Mouse (Mus musculus) adrenal gland, postnatal 10 days (tissue): ENCODE measurements around the gene Slc11a1. TPM values are rescaled to one million over a fixed set of nuclear protein-coding genes. Genes with fewer than 3 reads are reported as not detected.
A peak's percentile ranks its signal among the peaks of the same experiment; 100 is the strongest.
"Not testable (repeated sequence)": the region's sequence is repeated elsewhere in the genome, so short reads cannot be mapped to it uniquely, and the experiment has no call there.

Experiments used
- DNase-seq: peaks from one replicate; pipeline ENCODE4 v3.0.0; 2021; ENCODE audit warnings: mixed read lengths
- total RNA-seq, 2 experiments: library from RNA; stranded (reverse); gene quantifications; 2 replicates each; pipeline ENCODE4 v1.2.3; 2021

The Slc11a1 gene
- total RNA-seq, 2 experiments from 2014 or later, result 8.2 to 8.9 TPM

DNA sequence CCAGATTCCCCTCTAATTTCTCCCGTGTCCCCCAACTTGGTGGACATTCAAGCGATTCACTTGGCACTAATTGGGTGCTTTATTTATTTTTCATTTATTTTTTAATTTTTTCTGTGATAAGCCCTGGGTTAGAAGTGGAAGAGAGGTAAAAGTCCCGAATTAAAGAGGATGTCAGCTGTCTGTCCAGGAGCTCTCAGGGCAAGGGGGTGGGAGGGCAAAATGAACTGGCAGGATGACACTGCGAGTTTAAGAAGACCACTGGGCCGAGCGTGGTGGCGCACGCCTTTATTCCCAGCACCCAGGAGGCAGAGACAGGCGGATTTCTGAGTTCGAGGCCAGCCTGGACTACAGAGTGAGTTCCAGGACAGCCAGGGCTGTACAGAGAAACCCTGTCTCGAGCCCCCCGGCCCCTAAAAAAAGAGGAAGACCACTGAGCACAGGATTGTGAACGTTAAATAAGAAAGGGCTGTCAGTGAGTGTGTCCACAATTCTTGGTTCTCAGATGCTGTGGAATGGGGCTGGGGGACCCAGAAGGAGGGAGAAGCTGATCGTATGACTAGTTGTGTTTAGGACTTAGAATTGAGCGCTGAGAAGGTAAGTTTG is 12.5 kb downstream of the Slc11a1 start:
- no peak for DNase-seq

DNA sequence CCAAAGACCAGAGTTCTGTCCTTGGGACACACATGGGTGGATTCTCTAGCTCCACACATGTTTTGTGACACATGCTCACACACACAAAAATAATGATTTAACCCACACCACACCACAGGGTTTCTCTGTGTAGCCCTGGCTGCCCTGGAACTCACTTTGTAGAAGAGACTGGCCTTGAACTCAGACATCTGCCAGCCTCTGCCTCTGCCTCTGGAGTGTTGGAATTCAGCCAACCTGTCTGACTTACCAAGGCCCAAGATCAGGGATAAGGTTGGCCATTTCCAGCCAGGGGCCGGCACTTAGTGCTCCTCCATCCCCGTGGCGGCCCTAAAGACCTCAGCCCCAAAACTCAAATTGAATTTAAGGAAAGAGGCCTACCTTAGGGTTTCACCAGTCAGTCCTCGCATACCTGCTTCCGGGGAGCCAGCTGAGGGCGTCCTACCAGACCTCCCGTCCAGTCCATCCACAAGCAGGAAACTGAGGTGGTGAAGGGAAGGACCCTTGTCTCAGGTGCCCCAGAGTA is 13.5 kb downstream of the Slc11a1 start:
- peak; percentile 50 for DNase-seq

DNA sequence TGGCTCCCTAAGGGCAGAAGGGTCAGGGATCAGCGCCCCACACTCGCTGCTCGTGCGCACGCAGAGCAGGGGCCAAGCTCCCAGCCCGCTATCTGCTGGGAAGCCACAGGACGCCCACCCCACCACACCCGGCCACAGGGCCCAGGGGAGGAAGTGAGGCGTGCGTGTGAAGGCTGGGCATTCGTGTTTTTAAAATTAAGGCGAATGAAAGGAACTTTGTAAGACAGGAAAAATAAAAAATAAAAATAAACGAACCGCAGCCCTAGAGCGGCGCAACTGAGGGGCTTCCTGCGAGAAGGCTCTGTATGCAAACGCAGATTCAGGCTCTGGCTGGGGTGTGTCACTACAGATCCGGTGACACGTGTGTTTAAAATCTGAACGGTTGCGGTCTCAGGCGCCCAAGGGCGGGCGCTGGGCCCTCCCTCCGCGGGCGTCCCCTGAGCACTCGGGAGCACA is 14.9 kb downstream of the Slc11a1 start:
- DNase-seq, result peak; percentile 62

DNA sequence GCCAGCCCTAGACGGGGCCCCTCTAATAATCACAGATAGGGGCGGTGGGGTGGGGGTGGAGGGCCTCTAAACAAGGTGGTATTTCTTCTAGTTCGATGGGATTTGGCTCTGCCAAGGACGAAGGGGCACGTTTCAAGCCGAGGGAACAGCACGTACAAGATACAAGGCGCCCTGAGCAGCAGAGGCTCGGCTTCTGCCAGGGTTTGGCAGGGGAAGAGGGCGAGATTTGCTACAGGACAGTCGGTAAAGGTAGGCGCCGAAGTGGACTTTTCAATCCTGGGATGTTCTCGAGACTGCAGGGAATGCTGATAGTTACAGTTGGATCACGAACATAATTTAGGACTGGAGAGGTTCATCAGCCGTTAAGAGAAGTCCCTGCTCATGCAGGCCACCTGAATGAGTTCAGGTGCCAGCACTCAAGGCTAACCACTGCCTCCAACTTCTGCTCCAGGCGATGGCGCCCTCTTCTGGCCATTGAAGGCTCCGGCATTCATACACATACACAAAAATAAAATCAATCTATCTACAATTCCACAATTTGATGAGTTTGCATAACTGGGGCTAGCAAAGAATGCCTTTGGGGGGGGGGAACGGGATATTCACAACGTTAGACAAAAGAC is 15.4 kb downstream of the Slc11a1 start:
- DNase-seq, result peak; percentile 76

DNA sequence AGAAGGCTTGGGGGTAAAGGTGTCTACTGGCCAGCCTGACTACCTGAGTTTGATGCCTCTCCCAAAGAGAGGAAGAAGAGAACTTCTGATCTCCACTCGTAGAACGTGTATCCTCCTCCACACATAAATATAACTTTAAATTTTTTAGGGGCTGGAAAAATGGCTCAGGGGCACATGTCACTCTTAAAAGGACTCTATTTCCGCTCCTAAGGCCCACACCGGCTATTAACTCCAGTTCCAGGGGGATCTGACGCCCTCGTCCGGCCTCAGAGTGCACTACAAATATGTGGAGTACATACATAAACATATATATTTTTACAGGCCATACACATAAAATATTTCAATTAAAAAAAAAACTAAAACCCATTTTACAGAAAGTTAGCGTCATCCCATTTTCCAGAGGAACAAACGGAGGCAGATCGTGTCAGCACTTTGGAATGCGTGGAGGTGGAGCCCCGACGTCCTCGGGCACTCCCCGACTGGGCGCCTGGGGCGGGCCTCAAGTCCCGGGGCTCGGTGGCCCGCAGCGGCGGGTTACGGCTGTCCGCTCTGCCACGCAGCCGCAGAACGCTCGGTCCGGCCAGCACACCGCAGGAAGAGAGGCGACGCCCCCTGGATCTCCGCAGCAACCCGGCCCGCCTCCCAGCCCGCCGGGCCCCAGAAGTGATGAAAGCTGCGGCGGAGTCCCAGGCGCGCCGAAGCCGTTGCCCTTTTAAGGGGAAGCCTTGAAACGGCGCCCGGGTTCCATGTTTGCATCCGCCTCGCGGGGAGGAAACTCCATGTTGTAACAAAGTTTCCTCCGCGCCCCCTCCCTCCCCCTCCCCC is 16.1 kb downstream of the Slc11a1 start, which contains the start of gene Ctdsp1:
Gene Ctdsp1, plus strand, starts transcription at position 586 of the 825 bp plus-strand sequence.
- DNase-seq, result peak; percentile 98

DNA sequence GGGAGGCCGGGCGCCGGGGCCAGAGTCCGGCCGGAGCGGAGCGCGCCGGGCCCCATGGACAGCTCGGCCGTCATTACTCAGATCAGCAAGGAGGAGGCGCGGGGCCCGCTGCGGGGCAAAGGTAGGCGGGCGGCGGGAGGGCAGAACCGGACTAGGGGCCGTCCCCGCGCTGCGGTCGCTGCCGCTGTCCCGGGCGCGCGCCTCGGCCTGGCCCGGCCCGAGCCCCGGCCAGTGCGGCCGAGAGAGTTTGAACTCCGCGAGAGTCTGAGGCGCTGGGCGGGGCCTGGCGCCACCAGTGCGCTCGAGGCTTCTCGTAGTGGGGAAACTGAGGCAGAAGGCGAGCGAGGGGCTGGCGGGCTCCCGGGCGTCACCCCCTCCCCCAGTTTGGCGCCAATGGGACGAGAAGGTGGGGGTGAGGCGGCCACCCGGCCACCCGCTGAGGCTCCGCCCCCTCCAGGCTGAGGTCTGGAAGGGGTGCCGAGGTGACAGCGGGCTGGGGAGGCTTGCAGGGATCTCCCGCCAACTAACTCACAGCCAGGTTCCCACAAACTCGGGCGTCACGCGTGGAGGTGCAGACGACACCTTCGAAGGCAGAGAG is 16.9 kb downstream of the Slc11a1 start:
- peak; percentile 89 for DNase-seq

DNA sequence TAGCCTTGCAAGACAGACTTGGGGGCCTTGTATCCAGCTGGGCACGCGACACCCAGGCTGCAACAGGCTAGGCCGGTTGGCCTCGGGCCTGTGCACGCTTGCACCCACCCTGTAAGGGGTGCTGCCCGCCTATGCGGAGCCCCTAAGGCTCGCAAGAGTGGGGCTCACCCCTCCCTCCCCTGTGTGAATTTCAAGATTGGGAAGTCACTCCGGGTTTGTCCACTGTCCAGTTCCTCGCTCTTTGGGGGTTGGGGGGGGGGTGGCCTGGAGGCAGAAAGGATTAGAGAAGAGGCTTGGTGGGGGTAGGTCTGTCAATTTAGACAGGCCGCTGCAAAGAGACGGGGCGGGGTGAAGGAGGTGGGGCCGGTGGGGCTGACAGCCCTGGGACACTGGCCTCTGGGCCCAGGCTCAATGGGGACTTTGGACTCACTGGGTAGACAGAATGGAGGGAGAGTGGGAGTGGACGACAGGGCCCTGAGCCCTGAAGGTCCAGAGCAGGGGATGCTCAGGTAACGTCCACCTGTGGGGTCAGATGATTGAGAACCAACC is 17.5 kb downstream of the Slc11a1 start:
- DNase-seq, result peak; percentile 57

DNA sequence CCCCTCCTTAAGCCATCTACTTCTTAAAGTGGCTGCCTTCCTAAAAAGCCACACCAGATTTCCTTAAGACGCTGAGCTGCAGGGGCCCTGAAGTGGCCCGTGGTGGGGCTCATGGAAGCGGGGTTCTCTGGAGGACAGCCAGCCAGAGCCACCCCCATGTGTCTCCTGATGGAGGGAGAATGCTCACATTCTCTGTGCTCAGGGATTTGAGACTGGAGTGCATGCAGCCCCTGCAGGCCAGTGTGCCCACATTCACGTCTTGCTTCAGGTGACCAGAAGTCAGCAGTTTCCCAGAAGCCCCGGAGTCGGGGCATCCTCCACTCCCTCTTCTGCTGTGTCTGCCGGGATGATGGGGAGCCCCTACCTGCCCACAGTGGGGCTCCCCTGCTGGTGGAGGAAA is 18.0 kb downstream of the Slc11a1 start:
- DNase-seq, result no peak

DNA sequence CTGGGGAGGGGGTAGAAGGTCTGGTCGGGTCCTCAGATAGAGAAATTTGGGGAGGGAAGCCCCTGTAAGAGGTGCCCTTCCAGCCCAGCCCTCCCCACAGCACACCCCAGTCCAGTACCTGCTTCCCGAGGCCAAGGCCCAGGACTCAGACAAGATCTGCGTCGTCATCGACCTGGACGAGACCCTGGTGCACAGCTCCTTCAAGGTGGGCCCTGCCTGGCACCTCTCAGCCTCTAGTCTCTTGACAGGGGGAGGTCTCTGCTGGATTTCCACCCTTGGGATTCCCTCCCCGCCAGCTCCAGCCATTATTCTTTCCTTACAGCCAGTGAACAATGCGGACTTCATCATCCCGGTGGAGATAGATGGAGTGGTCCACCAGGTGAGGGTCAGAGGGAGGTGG is 18.7 kb downstream of the Slc11a1 start:
- DNase-seq, result no peak

DNA sequence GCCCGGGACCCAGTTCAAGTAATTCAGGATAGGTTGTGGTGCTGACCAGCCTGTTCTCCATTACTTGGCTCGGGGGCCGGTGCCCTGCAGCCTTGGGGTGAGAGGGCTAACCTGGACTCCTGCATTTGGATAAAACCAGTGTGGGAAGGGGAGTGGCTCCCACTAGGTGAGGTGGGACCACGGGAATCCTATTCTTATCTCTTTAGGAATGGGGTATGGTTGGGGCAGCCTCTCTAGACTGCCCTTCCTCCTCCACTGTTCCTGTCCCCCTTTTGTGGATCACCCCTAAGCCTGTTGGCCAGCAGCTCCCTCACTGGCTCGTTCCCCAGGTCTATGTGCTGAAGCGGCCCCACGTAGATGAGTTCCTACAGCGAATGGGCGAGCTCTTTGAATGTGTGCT is 19.3 kb downstream of the Slc11a1 start:
- no peak for DNase-seq

DNA sequence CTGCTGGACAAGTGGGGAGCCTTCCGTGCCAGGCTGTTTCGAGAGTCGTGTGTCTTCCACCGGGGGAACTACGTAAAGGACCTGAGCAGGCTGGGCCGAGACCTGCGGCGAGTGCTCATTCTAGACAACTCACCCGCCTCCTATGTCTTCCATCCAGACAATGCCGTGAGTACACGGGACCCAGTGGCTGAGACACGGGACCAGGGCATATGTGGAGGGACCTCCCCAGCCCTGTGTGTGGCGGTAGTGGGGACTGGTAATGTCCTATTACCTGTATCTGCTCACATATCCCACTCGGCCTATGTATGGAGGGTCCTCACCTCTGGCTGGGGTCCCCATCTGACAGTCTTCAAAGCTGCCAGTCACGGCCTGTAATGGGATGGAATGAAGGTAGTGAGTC is 19.9 kb downstream of the Slc11a1 start:
- DNase-seq, result no peak

DNA sequence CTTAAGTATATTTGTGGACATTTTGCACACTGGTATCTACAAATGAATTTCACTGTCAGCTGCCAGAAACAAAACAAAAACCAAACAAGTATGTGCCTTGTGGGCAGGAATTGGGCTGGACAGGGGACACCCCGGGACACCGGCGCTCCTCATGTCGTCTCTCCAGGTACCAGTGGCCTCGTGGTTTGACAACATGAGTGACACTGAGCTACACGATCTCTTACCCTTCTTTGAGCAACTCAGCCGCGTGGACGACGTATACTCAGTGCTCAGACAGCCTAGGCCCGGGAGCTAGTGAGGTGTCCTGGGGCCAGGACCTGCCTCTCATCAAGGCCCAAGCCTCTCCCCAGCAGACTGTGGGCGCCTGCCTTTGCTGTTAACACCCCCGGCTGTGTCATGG is 20.3 kb downstream of the Slc11a1 start:
- DNase-seq, result no peak

DNA sequence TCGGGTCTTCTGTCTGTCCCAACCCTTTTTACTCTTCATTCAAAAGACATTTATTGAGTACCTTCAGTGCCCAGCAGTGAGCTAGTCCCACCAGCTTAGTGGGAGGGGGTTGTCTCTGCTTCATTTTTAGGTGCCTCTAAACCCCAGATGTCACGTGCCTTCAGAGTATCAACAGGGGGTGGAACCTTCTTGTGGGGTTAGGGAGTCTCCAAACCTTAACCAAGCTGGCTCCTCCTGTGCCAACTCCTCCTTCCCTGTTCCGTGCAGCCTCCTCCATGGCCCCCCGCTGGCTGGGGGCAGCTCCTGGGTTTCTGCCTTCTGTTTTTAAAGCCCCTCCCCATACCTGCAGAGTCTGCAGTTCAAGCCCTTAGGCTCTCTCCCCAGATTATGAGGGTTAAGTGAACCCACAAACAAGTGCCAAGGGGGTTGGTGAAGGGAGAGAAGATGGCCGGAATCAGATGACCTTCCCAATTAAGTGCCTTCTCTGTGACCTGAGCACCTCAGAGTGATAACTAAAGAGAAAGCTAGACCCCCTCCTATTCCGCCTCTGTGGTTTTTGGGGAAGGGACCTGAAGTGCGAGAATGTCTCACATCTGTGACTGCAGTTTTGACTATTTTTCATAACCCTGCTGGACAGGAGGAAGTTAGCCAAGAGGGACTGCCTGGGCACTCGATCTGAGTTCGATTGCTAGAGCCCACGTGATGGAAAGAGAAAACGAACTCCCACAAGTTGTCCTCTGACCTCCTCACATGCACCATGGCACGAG is 21.6 kb downstream of the Slc11a1 start:
- not testable (repeated sequence) for DNase-seq

DNA sequence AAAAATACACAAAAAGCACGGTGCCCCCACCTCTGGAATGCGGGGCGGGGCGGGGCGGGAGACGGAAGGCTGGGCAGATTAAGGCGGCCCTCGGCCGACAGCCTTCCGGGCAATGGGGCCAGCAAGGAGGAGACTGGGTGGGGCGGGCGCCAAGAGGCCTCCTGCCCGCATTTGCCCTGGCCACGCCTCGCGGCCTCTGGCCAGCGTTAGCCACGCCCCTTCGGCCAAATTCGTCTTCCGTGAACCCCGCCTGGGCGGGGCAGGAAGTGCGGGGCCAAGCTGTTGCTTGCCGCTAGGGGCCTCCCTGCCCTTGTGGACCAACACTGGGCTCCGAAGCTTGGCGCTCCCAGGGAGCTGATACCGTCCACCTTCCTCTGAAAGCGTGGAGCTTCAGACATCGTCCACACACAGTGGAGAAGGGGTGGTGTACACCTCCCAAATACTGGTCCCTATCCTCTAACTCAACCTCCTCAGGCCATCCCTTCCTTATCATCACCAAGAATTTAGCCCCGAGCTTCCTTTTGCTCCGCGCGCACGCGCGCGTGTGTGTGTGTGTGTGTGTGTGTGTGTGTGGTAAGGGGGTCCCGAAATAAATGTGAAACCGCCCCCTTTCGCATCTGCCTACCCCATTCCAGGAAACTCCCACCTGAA is 22.4 kb downstream of the Slc11a1 start:
- DNase-seq, result peak; percentile 100

DNA sequence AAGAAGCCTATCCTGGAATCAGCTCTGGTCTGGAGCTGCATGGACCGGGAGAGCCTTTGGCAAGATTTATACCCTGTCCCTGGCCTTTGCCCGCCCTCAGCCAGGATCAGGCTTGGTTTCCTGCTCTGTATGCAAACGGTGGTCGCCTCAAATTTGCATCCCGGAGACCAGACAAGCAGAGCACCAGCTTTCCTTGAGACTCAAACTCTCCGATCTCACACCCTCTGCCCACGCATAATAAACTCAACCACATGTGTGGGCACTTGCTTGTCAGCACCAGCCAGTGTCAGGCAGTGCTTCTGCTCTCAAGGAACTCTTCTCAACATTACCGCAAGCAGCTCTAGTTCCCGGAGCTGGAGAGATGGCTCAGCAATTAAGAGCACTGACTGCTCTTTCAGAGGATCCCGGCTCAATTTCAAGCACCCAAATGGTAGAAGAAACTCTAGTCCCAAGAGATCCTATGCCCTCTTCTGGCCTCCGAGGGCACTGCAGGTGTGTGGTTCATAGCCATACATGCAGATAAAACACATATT is 23.0 kb downstream of the Slc11a1 start:
- peak; percentile 81 for DNase-seq

DNA sequence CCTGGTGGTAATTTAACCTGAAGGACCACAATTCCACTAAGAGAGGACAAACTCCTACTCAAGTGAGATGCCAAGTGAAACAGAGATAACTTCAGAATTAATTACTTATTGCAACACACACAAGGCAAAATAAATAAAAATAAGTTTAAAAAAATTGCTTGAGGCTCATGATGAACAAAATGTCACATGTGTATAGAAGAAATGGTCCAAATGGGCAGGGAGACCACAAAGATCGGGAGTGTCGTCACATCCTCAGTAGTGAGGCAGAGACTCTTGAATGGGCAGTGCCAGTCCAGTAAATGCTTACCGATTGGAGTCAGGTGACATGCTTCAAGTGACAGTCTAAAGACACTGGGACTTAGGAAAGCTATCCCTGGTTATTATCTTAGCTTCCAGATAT is 25.5 kb downstream of the Slc11a1 start:
- DNase-seq, result no peak

DNA sequence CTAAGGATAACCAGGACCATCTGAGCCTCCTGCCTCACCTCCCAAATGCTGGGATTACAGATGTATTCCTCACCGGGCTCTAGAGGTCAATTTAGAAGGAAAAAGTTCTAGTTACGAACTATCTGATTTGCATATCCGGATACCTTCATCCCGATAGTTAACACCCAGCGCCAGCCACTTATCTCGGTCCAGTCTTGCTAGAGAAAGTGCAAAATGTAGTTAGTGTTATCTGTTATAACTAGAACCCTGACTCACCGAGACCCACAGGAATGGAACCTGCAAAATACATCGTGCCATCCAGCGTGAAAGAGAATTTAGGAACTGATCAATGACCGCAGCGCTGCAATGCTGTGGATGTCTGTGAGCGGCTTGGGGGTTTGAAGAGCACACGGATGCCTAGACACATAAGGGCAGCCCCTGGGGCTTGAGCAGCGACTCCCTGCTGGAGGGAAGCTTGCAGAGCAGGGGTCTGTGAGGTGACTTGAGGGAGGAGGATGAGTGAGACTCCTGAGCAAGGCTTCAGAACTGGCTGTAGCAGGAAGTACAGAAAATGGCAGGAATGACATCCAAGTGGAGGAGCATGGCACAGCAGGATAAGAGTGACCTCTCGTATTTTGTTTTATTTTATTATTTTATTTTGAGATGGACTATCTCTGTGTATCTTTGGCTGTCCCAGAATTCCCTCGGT is 26.2 kb downstream of the Slc11a1 start:
- no peak for DNase-seq

DNA sequence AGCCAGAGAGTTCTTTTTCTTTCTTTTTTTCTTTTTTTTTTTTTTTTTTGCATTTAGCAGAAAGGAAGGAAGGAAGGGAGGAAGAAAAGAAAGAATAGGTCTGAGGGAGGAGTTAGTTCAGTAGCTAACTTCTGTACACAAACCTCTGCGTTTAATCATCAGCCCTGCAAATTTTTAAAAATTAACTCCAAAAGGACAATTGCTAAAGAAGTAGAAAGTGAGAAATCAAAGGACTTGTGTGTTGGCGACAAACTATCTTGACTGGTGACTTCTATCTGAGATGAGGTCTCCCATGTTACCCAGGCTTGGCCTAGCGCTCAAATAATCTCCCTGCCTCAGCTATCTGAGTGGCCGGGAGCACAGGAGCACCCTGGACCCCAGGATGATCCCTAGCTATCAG is 29.2 kb downstream of the Slc11a1 start:
- DNase-seq, result no peak

DNA sequence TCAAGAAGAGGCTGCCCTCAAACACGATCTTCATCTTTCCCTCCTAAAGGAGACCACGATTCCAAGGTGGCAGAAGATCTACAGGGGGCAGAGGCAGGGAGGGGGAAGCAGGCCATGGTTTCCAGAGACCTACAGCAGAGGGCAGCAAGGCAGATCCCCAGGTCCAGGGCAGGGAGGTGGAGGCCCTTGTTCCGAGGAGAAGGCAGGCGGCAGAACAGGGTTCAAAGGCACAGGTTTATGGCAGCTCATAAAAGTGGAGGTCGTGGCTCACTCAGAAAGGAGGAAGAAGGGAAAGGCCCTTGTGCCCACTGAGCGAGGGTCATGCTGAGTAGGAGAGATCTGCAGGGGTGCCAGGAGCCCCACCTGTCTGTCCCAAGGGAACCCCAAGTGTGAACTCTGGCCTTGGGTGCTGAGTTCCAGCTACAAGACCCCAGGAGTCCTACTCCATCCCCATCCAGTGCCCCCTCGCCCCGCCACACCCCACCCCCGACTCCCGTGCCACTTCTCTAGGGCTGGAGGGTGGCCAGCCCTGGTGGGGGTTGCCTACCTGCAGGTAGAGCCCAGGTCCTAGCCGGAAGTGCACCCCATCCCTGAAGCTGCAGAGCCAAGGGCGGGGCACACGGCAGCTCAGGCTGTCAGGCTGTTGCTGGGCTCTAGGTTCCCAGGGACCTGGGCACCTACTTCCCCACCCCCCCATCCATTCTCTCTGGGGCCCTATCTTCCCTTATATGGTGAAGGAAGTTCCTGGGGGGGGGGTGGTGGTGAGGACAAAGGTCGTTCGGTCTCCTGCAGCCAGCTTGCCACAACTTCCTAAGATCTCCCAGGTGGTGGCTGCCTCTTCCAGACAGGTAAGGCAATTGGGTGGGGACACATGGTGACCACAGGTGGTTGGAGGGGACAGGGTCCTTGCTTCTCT is 33.9 kb downstream of the Slc11a1 start, which contains the start of gene Vil1:
Gene Vil1, plus strand, starts transcription at position 788 of the 916 bp plus-strand sequence.
- no peak for DNase-seq
